Mouse (Mus musculus) macrophage (primary cell): Measurements from ENCODE around the gene Klf16. TPM values are rescaled to one million over a fixed set of nuclear protein-coding genes. Genes with fewer than 3 reads are reported as not detected.

Experiments used
- H3K27ac ChIP-seq: fragments of 350-480 bp; formaldehyde crosslinking; 2 replicates; pipeline ENCODE4 v1.9.0; 2021
- H3K36me3 ChIP-seq: fragments of 350-480 bp; formaldehyde crosslinking; 2 replicates; pipeline ENCODE4 v1.9.0; 2021; ENCODE audit errors: inconsistent target
- H3K4me3 ChIP-seq: fragments of 350-480 bp; formaldehyde crosslinking; 2 replicates; pipeline ENCODE4 v1.9.0; 2021; ENCODE audit errors: inconsistent target
- H3K79me2 ChIP-seq: fragments of 350-480 bp; formaldehyde crosslinking; 2 replicates; pipeline ENCODE4 v1.9.0; 2021; ENCODE audit errors: inconsistent target
- WGBS: methylation state at CpG from one replicate; pipeline ENCODE4 v1.1.7; 2026; ENCODE audit warnings: inconsistent platforms; ENCODE audit not compliant: missing documents; 5-methylcytosine and 5-hydroxymethylcytosine counted together
- polyA plus RNA-seq: library from polyadenylated mRNA; stranded (reverse); fragments of 250-400 nt; gene quantifications from 3 replicates; pipeline ENCODE4 v1.2.4, GENCODE M21; 2018; ENCODE audit warnings: inconsistent platforms

The Klf16 gene
- polyA plus RNA-seq, 1 experiment from 2014 or later = 3.4 TPM

DNA sequence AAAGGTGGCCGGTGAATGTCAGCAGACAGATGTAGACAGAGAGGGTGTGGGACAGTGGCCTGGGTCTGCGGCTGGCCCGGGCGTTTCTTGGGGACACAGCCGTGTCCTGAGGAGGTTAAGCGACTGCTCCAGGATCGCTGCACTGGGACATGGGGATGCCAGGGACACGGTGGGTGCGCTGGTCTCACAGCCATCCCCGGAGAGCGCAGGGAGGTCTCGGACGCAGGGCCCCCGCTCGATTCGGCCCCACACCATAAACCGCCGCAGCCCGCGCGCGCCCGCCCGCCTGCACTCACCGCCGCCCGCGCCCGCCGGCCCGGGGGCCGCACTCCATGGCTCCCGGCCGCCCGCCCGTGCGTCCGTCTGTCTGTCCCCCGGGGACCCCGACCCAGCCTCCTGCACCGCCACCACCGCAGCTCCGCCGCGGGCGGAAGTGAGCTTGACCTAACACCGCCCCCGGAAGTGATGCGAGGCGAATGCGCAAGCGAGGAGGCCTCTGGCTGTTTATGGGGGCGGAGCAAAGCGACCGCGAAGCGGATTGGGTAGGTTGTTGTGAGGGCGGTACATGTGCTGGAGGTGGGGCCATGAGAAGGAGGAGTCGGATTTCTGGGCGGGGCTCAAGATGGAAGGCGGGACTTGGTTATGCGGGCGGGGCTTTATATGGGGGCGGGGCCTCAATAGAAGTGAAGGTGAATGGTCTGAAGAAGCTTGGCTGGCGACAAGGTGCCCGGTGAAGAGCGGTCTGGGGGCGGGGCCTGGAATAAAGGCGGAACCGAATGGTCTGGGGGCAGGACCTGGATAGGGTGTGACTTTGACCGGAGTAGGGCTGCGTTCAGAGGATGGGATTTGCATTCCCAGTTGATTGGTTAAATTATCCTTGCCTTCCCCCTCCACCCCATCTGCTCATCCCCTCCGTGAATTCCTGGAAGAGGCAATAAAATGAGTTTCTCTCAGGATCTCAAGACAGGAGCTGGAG is 13.0 kb upstream of the Klf16 start, which contains the start of gene Abhd17a:
Gene Abhd17a, minus strand, starts transcription at position 463 of the 976 bp plus-strand sequence.
- Histone ChIP-seq H3K27ac (peak within 1 kb of the TSS; percentile 38), H3K4me3 (peak within 1 kb of the TSS; percentile 85), H3K79me2 (peaks cover 44% of the 10 kb centered on the region), H3K36me3 (peaks cover 9% of the 10 kb centered on the region; the same call in 1 of the 2 replicates)
- 2% methylated on average over 67 of the region's 73 CpGs for WGBS

DNA sequence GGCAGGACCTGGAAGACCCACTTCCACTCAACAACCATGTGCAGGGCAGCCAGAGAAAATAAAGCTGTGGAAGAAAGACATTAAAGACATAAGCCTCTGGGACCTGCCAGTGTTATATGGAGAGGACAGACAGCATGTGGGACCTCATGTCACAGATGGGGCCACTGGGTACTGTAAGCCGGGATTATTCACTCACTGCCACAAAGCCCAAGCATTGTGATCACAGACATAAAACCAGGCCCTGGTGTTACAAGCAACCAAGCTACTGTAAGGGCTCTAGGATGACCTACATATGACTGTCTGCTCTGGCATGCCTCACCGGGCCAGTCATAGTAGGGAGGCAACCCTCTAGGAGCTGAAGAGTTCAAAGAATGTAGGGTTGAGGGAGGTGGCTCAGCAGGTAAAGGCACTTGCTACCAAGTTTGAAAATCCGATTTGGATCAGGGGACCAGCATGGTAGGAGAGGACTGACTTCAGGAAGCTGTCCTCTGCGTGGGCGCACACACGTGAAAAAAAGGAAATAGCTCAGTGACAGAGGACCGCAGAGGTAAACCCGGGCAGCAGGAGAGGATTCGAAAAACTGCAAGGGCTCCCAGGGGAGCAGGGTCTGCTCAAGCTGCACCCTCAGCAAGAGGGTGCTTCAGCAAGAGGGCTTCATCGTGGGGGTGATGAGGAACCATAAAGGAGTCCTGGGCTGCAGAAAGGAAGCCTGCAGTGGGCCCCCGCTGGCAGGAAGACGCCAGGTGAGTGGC is 12.2 kb upstream of the Klf16 start:
- peak overlapping the region; percentile 85 for H3K4me3 ChIP-seq
- peaks cover 52% of the 10 kb centered on the region for H3K79me2 ChIP-seq
- peak overlapping the region; percentile 38 for H3K27ac ChIP-seq
- peaks cover 18% of the 10 kb centered on the region; the same call in 1 of the 2 replicates for H3K36me3 ChIP-seq
- 5% methylated on average over 11 of the region's 12 CpGs for WGBS

DNA sequence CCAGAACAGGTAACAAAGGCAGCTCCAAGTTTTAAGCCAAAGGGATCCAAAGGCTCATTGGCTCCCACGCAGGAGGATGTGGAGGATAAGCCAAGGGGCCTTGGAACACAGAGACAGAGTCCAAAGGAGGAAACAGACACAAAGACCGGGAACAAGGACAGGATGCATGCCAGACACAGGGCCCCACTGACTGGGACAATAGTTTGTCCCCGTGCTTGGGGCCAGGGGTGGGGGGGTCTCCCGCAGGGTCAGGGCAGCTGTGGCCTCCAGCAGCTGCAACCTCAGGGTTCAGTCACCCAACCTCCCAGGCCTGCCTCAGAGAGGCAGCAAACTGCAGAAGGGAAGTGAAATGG is 10.2 kb upstream of the Klf16 start:
- no peak overlapping the region for H3K4me3 ChIP-seq
- H3K27ac ChIP-seq = 0 out of 2 replicates have a peak overlapping the region, but pooled peaks have one; percentile 4
- 42% methylated on average over 3 of the region's 4 CpGs for WGBS
- H3K36me3 ChIP-seq = peaks cover 24% of the 10 kb centered on the region; the same call in 1 of the 2 replicates
- peaks cover 52% of the 10 kb centered on the region for H3K79me2 ChIP-seq

DNA sequence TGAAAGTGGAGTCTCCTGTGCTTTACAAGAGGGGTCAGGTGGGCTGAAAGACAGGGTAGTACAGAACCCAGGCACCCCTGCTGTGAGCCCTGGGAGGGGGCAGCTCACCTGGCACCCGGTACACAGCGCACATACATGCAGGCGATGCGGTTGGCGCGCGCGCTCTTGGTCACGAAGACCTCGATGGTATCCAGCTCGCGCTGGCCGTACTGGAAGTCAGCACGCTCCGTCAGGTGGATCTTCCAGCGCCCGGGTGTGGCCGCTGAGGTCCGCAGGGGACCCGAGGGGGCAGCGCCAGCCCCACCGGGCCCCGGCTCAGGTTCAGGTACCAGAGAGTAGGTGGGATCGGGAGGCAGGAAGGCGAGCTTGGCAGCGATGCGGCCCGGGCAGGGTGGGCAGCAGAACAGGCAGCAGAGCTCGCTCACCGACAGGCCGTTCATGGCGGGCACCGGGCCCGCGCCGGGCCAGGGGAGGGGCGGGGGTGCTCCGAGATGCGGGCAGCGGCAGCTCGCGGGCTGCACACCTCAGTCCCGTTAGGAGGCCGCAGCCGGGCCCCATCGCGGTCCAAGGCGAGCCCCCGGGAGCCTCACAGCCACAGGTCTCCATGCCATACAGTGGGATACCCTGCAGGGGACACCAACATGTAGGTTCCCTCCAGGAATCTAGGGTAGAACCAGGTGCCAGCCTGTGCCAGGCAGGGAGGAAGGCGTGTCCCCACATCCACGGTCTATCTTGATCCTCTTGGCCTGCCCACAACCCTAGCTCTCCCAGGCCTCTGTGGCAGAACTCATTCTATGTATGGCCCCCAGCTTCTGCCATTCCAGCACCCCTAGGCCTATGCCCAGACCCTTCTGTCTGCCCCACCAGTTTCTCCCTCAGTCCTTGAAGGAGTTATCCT is 9.5 kb upstream of the Klf16 start:
- H3K79me2 ChIP-seq = peaks cover 52% of the 10 kb centered on the region
- 91% methylated on average over 10 of the region's 51 CpGs for WGBS
- H3K4me3 ChIP-seq = no peak overlapping the region
- H3K27ac ChIP-seq = 0 out of 2 replicates have a peak overlapping the region, but pooled peaks have one; percentile 4
- H3K36me3 ChIP-seq = peaks cover 24% of the 10 kb centered on the region; the same call in 1 of the 2 replicates

DNA sequence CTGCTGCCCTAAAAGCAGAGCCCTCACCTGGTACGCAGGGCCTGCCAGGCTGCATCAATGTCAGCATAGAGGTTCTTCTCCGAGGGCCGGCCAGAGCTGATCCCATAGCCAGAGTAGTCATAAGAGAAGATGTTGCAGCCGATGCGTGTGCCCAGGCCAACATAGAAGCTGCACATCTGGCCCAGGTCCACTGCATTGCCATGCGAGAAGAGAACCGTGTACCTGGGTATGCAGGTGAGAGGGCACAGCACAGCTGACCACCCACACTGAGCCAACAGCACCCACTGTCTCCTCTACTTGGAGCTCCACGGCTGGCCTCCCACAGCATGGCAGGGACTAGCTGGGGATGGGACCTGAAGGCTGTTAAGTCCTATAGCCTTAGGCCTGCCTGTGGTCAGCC is 8.5 kb upstream of the Klf16 start:
- Histone ChIP-seq H3K36me3 (peaks cover 24% of the 10 kb centered on the region; the same call in 1 of the 2 replicates), H3K79me2 (peaks cover 52% of the 10 kb centered on the region), H3K4me3 (no peak overlapping the region), H3K27ac (no peak overlapping the region)
- WGBS = 98% methylated on average over 8 of the region's 8 CpGs

DNA sequence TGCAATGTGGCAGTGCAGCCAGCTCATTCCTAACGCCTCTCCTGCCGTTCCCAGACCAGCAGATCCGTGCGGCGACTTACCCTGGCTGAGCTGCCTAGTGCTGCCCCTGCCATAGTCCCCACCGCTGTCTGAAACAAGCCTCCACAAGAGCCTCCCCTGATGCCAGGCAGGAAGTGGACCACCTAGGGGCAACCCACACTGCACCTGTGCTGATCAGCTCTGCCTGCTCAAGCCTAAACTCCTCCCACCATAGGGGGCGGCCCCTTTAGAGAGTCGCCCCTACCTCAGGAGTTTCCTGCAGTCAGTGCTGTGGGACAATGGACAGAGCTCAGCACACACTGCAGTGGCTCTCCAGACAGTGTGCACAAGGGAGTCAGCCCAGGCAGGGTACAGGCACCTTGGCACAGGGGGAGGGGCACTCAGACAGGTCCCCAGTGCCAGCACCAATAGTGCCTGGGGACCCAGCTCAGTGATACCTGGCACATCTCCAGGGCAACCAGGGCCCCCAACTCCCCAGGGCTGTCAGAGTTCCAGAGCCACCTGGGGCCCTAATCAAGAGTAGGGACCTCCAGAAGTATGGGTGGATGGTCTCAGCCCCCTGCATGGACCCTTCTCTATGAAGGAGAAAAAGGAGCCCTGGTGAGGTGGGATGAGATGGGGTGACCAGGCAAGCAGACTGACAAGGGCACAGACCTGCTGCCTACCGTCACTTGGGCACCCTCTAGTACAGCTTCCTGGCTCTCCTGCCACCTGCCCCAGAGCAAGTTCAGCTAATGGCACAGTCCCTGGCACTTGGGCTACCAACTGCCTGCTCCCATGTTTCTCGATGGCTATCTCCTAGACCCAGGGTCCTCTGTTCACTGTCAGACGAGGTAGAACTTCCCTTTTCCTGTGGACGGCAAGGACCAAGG is 7.8 kb upstream of the Klf16 start:
- Histone ChIP-seq H3K79me2 (peaks cover 52% of the 10 kb centered on the region), H3K27ac (no peak overlapping the region), H3K36me3 (peaks cover 24% of the 10 kb centered on the region; the same call in 1 of the 2 replicates), H3K4me3 (no peak overlapping the region)
- WGBS = 83% methylated on average over 12 of the region's 12 CpGs

DNA sequence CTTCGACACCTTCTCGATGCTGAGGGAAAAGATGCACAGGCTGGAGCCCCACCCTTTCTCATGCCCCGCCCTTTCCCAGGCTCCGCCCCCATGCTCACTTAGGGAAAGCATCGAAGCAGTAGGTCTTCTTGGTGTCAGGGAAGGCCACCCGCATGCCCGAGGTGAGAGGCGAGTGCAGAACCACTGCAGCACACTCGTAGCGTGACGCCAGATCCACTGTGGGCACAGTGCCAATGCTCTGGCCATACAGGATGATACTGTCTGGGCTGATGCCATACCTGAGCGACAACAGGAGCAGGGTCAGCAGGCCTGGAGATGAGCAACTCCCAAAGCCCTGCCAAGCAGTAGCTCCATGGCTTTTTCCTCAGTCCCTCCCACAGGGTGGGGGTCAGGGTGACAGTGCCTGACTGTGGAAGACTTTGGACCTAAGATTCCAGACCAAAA is 6.9 kb upstream of the Klf16 start:
- H3K4me3 ChIP-seq = no peak overlapping the region
- H3K79me2 ChIP-seq = peaks cover 44% of the 10 kb centered on the region
- 84% methylated on average over 12 of the region's 12 CpGs for WGBS
- no peak overlapping the region for H3K27ac ChIP-seq
- peaks cover 24% of the 10 kb centered on the region; the same call in 1 of the 2 replicates for H3K36me3 ChIP-seq

DNA sequence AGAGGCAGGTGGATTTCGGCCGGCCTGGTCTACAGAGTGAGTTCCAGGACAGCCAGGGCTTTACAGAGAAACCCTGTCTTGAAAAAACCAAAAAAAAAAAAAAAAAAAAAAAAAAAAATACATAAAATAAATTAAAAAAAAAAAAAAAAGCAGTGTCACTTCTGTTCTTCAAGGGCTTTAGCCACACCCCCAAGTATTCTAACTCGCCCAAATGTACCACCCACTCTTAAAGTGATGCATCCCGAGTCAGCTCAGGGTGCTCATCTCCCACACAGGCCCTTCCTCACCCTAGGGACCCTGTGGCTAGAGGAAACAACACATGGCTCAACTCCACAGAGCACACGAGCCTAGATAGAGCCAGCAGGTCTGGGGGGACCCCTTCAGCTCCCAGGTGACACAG is 5.9 kb upstream of the Klf16 start:
- Histone ChIP-seq H3K4me3 (no peak overlapping the region), H3K27ac (no peak overlapping the region), H3K36me3 (peaks cover 24% of the 10 kb centered on the region; the same call in 1 of the 2 replicates), H3K79me2 (peaks cover 34% of the 10 kb centered on the region)
- 86% methylated on average over 5 of the region's 5 CpGs for WGBS

DNA sequence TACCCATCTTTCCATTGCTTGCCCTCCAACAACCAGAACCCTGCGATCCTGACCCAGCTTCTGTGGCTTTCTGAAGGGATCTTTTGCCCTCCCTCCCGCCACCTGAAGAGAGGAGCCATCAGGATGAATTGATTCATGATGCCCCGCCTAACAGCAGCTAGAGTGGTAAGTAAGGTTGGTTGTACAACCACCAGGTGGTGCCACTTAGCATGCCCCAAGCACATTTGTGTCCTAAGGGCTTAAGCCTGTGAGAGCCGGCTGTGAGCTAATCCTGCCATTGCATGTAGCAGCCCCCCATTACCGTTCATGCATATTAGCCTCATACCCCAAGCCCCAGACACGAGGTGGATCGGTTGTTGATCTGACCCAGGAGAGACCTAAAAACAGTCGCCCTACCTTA is 1.8 kb upstream of the Klf16 start:
- H3K36me3 ChIP-seq = peaks cover 2% of the 10 kb centered on the region; the same call in 1 of the 2 replicates
- peaks cover 24% of the 10 kb centered on the region for H3K79me2 ChIP-seq
- H3K27ac ChIP-seq = no peak overlapping the region
- H3K4me3 ChIP-seq = no peak overlapping the region
- 12% methylated on average over 8 of the region's 8 CpGs for WGBS

DNA sequence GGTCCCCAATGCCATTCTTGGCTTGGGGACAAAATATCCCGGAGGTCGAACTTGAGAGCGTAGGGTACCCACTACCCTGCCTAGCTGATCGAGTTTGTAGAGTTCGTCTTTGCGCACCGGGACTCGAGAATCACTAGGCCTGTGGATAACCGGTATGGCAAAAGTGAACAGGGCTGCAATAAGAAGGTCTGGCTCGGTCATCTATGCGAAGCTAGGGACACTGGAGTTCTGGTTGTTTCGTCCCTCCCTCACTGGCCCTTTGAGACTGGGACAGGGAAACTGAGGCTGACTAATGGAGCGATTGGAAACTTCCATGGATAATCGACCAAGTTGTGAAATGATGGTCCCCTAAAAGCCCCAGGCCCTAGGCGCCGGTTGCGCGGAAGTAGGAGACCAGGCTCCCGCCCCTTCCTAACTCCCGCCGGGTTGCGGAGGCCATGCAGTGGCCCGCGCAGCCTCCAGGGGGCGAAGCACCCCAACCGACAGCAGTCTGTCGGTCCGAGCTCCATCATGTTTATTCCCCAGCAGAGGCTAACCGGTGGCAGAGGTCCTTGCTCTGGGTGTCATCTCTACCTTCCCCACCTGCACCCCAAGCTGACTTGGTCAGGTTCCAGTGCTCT is 1.1 kb upstream of the Klf16 start:
- peaks cover 31% of the 10 kb centered on the region for H3K79me2 ChIP-seq
- H3K36me3 ChIP-seq = no peaks in the 10 kb centered on the region; the same call in 1 of the 2 replicates
- peak overlapping the region; percentile 31 for H3K4me3 ChIP-seq
- H3K27ac ChIP-seq = peak overlapping the region; percentile 84
- 0% methylated on average over 29 of the region's 29 CpGs for WGBS

DNA sequence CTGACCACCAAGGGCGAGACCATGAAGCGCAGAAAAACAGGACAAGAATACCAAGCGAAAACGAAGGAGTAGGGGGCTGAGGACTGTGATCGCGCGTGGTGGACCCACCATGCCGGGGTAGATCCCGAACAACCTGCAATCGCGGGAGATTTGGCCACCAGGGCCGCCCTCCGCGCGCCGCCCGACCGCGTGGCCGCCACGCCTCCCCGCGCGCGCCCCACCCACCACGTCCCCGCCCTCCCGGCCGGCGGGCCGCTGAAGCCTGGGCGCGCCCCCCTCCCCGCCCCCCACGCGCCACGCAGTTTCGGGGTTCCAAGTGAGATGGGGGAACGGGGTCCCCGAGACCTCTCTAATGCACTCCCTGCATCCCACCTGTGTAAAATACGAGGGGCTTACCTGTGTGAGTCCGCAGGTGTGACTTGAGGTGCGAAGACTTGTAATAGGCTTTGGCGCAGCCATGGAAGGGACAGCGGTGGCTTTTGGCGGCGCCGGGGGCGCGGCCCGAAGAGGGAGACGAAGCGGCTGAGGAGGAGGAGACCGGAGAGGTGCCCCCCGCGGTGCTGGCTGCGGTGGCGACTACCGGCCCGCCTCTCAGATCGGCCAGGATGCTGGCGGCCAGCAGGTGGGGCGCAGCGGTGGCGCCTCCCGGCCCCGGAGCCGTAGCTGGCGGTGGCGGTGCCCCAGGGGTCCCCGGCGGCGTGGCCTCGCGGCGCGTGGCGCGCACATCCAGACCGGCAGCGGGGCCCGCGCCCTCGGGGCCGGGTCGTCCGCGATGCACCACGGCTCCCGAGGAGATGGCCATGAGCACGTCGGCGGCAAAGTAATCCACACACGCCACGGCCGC is 548 bp downstream of the Klf16 start:
- H3K27ac ChIP-seq = no peak overlapping the region
- H3K4me3 ChIP-seq = peak overlapping the region; percentile 62
- WGBS = under 1% methylated on average over 79 of the region's 96 CpGs
- H3K36me3 ChIP-seq = no peaks in the 10 kb centered on the region
- peaks cover 47% of the 10 kb centered on the region for H3K79me2 ChIP-seq

DNA sequence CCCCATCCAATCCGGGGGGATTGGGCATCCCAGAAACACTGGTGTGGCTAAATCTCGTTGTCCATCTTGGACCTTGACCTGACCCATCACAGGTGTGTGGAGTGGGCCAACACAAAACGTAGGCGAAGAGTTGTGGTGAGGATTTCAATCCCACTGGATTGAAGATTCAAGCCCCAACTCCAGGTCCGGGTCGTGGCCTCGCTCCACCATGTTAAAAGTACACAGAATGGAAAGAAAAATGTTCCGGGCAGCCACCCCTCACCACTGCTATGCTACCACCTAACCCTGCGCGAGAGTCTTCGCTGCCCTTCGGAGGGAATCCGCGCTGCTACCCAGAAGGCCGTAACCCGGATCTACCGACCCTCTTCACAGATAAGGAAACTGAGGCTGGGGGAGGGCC is 1.2 kb downstream of the Klf16 start:
- Histone ChIP-seq H3K79me2 (peaks cover 54% of the 10 kb centered on the region), H3K36me3 (no peaks in the 10 kb centered on the region), H3K27ac (no peak overlapping the region), H3K4me3 (peak overlapping the region; percentile 62)
- WGBS = 16% methylated on average over 17 of the region's 17 CpGs
